Mouse (Mus musculus): ENCODE data around the gene Ccdc157. TPM values are rescaled to one million over a fixed set of nuclear protein-coding genes. Genes with fewer than 3 reads are reported as not detected.
"Not testable (repeated sequence)": the region's sequence is repeated elsewhere in the genome, so short reads cannot be mapped to it uniquely, and the experiment has no call there.

The Ccdc157 gene
- total RNA-seq, 2 experiments from 2014 or later: 12.1 to 13.5 TPM

GRCm38 (mm10) chr11:4134986-4135935, 24.8 kb downstream of the Ccdc157 start, which contains the start of gene Rnf215:
TSS of gene Rnf215 (plus strand) at chr11:4135202.
- DNase-seq: peak; percentile 95
- intact Hi-C loops (cut with DNase I): loop anchor here (2.0 kb wide), 1 partner anchor 84 kb away; the partner anchor contains the start of gene Castor1

- intact Hi-C loops (cut with DNase I): loop anchor here (2.0 kb wide), 1 partner anchor 84 kb away; the partner anchor contains the start of gene Castor1
- no peak for DNase-seq
Measured at GRCm38 (mm10) chr11:4134400-4134799, 25.7 kb downstream of the Ccdc157 start.

DNA sequence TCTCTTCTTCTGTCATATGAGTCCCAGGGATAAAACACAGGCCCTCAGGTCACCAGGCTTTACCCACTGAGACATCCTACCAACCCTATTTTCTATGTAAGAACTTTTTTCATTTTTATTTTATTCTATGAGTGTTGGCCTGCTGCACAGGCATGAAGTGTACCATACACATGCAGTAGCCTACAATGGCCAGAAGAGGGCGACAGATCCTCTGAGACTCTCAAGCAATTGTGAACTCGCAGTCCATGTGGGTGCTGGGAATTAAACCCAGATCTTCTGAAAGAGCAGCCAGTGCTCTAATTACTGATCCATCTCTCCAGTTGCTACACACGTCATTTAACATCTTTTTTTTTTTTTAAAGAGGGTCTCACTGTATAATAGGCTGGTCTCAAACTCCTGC, 26.6 kb downstream of the Ccdc157 start:
- intact Hi-C loops (cut with DNase I): no loop called here

DNA sequence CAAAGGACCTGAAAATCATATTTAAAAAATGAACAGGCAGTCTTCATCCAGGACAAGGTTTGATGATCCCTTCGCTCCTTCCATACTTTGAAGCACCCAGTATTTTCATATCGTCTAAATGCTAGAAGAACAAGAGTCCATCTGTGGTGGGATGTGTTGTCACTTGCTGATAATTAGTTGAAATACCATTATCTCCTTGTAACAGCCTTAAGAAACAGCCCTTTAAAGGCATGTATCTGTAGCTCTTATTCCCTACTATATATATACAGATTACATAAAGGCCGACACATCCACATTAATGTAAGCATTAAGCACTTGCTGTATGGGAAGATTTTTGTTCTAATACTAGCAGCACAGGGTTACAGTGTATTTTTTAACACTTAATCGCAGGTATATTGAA, 31.6 kb downstream of the Ccdc157 start:
- DNase-seq; intact Hi-C loops (cut with DNase I): not testable (repeated sequence)

More for the DNA sequence above, 26.6 kb downstream of the Ccdc157 start:
- DNase-seq: no peak

- DNase-seq: no peak
- intact Hi-C loops (cut with DNase I): no loop called here
Measured at GRCm38 (mm10) chr11:4127059-4127458, 33.0 kb downstream of the Ccdc157 start.

DNA sequence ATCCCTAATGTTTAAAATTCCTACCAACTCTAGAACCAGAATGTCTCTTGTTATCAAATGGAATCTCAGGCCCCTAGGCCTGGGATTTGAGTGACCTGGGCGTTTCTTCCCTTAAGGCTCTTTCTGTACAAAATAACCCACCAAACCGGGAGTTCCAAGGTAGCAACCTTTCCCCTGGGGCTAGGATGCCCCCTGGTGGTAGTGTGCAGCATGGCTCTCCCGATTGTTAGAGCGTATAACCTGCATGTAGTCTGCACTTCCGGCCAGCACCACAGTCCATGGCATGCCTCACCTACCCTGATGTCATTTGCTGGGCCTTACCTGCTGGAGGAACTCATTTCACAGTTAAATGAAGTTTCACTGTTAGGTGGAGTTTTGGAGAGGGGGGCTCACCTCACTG, 36.2 kb downstream of the Ccdc157 start:
- intact Hi-C loops (cut with DNase I): no loop called here
- peak; percentile 42 for DNase-seq

DNA sequence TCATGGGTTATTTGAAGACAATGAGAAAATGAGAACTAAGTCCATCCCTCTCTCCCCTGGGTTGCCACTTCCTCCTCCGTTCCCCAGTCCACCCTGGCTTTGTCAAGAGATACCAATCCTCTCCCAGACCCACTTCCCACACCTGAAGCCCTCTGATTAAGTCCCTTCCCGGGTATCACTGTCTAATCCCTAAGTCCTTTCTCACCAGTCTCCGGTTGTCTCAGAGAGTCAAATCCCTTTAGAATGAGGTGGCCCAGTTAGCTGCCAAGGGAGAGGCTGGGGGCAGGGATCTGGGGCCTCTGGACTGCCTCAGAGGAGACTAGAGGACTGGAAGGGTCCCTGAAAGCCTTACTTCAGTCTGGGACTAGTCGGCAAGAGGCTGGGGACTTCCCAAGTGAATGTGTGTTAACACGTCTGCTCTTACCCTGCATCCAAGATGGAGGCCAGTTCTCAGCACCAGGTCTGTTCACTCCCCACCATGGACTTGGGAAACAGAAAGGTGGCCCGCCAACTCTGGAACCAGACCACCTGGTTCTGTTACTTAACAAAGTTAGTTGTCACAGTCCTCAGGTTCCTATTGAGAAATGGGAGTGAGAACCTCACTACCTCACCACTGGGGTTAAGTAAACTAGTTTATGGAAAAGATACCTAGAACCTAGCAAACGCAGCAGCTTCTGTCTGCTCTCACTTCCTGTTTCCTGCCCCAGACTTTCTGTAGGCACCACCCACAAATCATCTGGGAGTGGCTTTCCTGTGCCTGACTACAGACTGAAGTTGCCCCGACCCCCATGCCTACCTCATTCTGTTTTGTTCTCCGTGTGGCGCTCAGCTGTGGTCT, 37.1 kb downstream of the Ccdc157 start, which contains the start of gene Sec14l2:
TSS of gene Sec14l2 (minus strand) at position 674 of the 838 bp plus-strand sequence.
- DNase-seq: no peak
- intact Hi-C loops (cut with DNase I): no loop called here

GRCm38 (mm10) chr11:4122226-4122625, 37.9 kb downstream of the Ccdc157 start:
- no peak for DNase-seq
- intact Hi-C loops (cut with DNase I): no loop called here

GRCm38 (mm10) chr11:4121691-4122090, 38.4 kb downstream of the Ccdc157 start:
- DNase-seq: no peak
- intact Hi-C loops (cut with DNase I): no loop called here

DNA sequence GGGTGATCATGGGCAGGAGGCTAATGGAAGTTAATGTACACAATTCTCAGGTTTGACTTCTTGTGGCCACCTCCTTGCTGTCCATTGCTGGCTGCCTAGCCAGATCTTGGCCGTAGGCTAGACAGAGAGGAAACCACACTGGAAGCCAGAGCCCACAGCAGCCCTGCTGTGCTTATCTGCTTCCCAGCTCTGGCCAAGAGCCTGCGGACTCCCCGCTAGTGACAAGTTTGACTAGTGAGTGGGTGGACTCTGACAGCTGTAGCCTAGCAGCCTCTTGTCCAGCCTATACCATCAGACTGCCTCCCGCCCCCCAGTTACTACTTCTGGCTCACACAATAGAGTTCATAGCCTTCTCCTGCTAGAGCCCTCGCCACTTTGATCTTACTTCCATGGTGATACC, 40.5 kb downstream of the Ccdc157 start:
- intact Hi-C loops (cut with DNase I): no loop called here
- DNase-seq: no peak

- intact Hi-C loops (cut with DNase I): no loop called here
- DNase-seq: peak; percentile 66
Measured at GRCm38 (mm10) chr11:4118081-4118921, 41.8 kb downstream of the Ccdc157 start.

- no peak for DNase-seq
- intact Hi-C loops (cut with DNase I): no loop called here
Measured at GRCm38 (mm10) chr11:4117372-4118071, 42.6 kb downstream of the Ccdc157 start.

DNA sequence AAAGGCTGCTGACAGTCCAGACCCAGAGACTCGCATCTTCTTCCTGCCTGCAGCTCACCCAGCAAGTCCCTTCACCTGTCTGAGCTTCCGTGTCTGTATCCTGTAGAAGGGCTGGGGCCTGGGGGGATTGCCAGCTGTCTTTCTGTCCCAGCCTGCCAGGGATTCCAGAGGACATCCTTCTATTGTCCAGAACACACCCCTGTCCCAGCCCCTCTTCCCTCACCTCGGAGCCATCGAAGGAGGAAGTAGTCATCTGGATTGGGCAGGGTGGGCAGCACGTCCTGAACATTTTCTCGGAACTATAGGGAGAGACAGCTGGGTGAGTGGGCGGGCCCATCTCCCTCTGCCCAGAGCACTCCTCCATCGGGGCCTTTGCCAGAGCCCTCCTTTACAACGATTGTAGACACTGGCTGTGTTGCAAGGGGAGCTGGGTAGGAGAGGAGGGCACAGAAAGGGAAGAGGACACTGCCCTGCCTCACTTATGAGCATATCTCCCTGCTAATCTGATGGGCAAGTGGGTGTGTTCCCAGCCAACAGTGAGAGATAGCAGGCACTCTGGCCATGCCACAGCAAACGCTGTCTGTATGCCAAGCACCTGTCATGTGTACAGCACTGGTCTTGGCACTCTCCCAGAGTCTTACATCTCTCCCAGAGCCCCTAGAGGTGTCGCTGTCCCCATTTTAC, 43.5 kb downstream of the Ccdc157 start:
- intact Hi-C loops (cut with DNase I): no loop called here
- DNase-seq: no peak

DNA sequence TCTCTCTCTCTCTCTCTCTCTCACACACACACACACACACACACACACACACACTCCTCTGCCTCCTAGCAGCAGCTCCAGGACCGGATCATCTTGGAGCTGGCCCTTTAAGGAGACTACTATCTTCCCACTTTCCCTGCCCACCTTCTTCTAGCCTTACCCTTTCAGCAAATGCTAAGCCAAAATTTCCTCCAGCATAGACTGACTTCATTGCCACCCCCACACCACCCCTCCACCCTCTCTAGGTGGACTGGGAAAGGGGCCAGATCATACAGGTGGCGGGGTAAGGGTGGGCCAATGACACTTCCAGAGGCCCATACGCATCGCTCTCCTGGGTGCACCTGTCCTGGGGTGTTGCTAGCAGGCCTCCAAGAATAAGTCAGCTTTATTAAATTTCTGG, 44.7 kb downstream of the Ccdc157 start:
- DNase-seq: no peak
- intact Hi-C loops (cut with DNase I): no loop called here

- DNase-seq; intact Hi-C loops (cut with DNase I): not testable (repeated sequence)
Measured at GRCm38 (mm10) chr11:4114541-4114940, 45.6 kb downstream of the Ccdc157 start.

DNA sequence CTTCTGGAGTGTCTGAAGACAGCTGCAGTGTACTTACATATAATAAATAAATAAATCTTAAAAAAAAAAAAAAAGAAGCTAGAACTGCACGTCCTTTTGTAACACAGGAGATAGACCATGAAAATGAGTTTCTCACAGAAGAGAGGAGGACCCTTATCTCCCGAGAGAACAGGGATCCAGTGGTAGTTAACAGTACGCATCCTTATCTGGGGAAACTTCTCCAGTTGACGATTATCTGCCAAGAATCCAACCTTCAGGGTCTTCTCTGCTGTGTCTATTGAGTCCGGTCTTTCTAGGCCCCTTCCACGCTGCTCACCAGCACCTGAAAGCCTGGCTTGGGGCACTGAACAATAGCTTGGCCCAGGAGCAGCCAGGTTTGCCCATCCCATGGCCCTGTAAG, 46.1 kb downstream of the Ccdc157 start:
- intact Hi-C loops (cut with DNase I): no loop called here
- no peak for DNase-seq

DNA sequence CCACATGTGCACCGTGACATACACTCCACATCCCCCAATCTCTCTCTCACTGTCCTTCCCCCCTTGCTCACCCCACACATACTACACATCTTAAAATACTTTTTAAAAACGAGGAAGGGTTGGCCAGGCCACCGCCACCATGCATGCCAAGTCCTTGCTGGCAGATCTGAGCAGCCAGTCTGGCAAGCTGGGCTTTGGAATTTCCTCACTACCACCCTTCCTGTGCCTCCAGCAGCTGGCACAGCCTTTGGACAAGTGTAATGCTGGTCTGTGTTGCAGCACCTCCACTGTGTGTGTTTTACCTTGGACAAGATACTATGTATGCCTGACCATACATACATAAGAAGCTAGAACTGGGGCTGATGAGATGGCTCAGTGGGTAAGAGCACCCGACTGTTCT, 46.6 kb downstream of the Ccdc157 start:
- no peak for DNase-seq
- intact Hi-C loops (cut with DNase I): no loop called here

- DNase-seq: no peak
- intact Hi-C loops (cut with DNase I): no loop called here
Measured at GRCm38 (mm10) chr11:4112861-4113260, 47.2 kb downstream of the Ccdc157 start.

GRCm38 (mm10) chr11:4112033-4112432, 48.1 kb downstream of the Ccdc157 start:
- intact Hi-C loops (cut with DNase I): no loop called here
- DNase-seq: no peak

Measured in left cerebral cortex, postnatal 4 days (tissue).